Mouse (Mus musculus) activated CD4-positive, CD25-positive, alpha-beta regulatory T cell, adult 4 months (primary cell): ENCODE data around the gene Mrps12. TPM values are rescaled to one million over a fixed set of nuclear protein-coding genes. Genes with fewer than 3 reads are reported as not detected.

Experiments used
- ATAC-seq: one replicate; pipeline ENCODE4 v1.8.0; 2017
- polyA plus RNA-seq, 2 experiments: library from polyadenylated mRNA; unstranded; fragments of 100-300 nt; shearing (Covaris generic); gene quantifications; one replicate each; pipeline ENCODE4 v1.2.1; 2017

Mrps12 gene
- 10 to 100 TPM; 71.9 to 75.7 TPM for polyA plus RNA-seq

DNA sequence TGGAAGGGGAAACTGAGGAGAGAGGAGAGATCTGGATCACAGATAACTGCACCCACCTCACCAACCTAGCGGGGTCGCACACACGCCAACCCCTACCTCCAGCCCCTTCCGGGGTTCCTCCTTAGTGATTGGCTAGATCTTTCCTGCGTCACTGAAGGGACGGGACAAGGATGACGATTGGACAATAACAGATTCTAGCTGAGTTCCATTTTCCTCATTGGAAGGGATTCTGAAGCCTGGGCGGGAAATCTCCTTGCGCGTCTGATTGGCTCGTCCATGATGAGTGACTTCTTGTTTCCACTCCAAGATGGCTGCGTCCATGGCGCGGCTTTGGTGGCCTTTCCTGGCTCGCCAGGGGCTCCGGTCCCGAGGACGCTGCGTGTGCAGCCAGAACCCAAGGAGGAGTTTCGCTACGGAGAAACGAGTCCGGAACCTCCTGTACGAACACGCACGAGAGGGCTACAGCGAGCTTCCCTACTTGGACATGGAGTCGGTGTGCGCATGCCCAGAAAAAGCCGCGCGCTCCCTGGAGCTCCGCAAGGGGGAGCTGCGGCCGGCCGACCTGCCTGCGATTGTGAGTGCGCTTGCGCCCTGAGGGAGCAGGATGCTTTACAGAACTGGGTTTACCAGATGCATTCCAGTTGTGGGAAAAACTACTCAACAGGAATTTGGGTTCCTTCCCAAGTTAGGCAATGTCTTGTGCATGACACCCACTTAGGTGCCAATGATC, at the start of gene Mrps12, which contains the start of gene Sars2:
Gene Mrps12 (minus strand): TSS at position 112 of the 730 bp plus-strand sequence.
Gene Sars2 (plus strand): TSS at position 284 of the 730 bp plus-strand sequence.
- peak; percentile 97 for ATAC-seq

DNA sequence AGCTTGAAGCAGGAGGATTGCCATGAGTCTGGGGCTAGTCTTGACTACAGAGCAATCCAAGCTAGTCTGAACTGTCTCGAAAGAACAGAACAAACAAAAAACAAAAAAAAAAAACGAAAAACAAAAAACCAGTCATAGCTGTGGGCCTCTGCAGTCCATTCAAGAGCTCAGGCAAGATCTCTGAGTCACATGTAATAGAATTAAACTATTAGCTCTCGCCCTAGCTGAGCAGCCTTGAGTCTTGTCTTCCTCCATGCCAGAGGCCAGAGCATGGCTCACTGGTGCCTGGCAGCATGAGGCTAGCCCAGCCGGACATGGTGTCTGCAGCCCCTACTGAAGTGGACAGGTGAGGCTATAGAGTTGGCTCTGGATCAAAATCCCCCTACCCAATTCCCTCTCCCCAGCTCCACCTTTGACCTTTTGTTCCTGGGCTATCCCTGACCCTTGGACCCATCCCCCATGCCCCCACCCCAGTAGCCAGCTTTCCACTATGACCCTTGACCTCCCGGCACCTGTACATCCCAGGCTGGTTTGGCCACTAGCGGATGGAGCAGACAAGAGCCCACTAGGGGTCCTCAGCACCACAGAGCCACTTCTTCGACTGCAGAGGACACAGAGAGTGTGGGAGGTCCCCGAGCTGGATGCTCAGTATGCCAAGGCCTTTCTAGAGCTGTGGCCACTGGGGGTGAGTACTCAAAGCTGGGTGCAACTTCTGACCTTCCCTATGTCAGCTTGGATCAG, 48.6 kb upstream of the Mrps12 start:
- no peak for ATAC-seq

DNA sequence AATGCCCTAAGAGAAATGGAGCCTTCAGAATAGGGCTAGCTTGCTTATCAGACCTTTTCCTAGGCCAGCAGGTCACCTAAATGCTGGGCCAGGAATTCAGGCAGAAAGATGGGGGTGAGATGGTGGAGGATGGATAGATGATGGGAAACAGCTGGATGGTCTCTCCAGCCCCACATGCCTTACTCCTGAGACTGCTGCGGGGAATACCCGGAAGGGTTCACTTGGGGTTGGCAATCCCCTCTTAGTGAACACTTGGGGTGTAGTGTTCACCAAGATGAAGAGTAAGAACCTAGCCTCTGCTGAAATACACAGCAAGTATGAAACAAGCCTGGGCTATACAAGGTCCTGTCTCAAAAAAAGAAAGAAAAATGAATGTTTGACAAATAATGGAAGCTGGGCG, 47.6 kb upstream of the Mrps12 start:
- no peak for ATAC-seq

DNA sequence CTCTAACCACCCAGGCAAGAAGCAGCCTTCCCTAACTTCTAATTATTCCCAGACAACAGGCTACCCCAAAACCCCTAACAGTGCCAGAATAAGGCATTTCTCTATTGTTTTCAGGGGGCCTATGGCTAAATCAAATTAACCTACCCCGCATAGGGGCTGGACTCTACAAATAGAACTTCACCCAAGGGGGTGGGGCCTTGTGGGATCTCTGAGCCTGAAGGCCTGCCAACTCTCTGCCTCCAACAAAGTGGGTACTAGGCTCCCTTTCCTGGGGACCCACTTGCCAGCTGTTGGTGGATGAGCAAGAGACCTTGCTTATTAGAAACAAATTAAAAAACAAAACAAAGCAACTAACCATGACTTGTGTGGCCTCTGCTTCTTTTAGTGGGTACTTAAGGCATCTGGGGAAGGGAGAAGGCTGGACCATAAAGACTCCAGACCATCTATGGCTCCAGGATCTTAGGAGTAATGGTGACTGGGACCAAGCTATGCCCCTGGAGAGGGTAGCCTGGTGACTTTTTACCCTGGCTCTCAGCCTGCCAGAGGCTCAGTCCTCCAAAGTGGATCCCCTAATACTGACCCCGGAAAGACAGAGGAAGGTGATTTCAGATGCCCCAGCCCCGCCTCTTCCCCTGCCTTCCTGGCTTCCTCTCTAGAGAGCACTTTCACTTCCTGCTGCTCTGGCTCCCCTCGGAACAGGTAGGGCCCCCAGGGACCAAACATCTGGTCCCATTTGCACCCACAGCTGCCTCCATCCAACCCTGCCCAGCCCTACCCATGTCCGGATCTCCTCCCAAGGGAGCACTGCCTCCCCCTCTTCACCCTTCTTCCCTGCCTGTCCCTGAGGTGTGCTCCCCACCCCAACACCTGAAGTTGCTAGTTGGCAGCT, 46.9 kb upstream of the Mrps12 start, which contains the start of gene Rinl:
Gene Rinl (plus strand): TSS at position 663 of the 889 bp plus-strand sequence.
- peak; percentile 71 for ATAC-seq

DNA sequence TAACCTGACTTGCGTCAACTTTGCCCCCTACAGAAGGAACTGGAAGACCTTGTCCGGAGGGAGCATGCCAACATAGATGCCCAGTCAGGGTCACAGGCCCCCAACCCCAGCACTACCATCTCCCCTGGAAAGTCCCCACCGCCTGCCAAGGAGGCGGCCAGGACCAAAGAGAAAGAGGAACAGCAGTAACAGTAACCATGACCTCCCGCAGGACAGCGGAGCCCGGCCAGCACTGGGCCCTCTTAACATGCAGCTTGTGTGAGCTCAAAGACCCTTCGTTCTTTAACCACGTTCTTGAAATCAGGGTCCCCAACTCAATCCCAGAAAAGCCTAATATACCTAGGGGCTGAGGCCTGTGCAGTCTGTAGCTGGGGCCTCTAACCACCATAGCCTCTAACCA, 46.3 kb upstream of the Mrps12 start:
- ATAC-seq: no peak

DNA sequence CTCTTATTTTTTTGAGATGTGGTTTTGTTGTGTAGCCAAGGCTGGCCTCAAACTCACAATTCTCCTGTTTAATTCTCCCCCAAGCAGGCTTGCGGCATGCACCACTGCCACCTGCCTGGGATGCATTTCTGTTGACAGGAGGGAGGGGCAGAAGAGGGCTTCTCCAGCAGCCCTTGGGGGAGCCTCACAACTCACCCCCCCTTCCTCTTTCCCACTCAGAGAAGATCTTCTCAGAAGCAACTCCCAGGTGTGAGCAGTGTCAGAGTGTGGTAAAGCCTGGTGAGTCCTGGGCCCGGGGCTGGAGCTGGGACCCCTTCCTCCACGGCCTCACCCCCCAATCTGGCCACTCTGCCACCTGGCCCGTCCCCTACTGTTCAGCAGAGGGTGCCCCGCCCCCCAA, 43.5 kb upstream of the Mrps12 start:
- ATAC-seq: no peak

DNA sequence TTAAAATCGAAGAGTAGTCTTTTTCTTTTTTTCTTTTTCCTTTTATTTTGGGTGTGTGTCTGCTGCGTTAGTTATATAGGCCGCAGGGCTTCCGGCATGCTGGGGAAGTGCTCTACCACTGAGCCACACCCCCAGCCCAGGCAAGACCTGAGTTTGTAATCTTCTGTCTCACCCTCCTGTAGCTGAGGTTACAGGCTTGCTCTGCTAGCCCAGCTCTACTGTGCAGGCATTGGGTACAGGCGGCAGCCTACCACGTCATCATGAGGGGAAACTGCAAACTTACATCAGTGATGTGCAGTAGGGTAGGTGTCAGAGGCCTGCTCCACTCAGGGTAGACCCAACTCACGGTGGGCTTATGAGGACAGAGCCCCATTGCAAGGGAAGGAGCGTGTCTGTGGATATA, 39.6 kb upstream of the Mrps12 start:
- ATAC-seq: peak; percentile 92

DNA sequence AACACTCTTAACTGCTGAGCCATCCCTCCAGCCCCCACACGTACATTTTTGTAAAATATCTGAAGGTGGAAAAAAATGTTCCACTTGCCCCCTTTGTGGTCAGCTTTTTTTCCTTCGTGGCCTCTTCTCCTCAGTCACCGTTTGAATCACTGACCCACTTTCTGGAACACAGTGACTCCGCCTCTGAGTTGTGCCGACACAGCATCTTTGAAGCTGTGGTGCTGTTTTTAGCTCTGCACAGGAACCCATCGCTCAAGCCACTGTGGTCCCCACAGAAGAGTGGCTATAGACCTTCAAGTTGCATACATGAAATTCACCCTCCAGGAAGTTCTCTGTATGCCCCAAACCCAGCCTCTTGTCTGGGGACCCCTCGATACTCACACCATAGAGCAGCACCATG, 39.2 kb upstream of the Mrps12 start:
- ATAC-seq: peak; percentile 55

DNA sequence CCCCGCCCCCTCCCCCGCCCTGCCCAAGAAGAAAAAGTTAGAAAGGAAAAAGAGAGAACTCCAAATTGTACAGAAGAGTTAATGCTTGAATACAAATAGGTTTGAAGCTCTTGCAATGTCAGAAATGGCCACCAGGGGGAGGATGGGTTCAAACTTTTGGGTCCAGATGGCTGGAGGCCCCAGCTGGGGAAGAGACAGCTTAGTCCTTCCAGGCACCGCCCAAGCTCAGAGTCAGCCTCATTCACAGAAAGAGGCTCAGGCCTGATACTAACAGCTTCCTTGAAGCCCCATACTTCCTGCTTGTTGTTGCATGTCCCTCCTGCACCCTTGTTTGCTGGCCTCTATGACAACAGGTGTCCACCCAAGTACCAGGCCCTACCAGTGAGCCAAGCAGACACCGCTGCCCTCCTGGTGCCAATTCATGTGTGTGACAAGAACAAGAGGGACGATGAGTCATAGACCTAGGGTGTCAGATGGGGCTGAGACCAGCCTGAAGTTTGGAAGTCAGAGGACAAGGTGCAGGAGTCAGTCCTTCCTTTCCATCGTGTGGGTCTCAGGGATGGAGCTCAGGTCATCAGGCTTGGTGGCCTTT, 38.5 kb upstream of the Mrps12 start:
- peak; percentile 21 for ATAC-seq

DNA sequence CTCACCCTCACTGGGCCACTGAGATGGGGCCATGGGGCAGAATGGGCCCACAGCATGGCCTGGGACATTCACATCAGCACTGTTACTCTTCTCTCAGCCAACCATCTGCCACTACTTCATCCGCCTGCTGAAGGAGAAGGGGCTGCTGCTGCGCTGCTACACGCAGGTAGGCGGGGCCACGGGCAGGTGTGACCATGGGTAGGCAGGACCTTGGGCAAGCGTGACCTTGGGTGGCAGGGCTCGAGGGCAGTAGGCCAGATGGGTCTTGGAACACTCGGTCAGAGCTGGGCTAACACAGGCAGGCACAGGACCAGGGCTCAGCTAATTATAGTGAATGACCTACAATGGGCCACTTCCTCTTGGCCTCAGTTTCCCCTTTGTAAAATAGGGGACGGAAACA, 37.2 kb upstream of the Mrps12 start:
- ATAC-seq: no peak

DNA sequence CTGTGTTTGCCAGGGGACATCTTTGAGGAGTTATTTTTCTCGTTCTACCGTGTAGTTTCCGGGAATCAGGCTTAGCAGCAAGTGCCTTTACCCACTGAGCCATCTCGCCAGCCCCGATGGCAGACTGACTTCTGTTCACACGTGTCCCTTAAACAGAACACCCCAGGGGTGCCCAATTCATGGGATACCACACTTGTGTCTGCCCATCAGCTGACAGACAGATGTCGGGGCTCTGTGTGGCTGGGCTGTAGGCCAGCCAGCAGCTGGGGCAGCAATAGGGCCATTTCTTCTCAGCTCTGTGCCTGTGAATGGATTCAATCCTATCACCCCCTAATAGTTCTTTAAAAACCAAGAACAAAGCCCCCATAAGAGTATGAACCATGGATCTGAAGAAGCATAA, 33.5 kb upstream of the Mrps12 start:
- ATAC-seq: no peak

DNA sequence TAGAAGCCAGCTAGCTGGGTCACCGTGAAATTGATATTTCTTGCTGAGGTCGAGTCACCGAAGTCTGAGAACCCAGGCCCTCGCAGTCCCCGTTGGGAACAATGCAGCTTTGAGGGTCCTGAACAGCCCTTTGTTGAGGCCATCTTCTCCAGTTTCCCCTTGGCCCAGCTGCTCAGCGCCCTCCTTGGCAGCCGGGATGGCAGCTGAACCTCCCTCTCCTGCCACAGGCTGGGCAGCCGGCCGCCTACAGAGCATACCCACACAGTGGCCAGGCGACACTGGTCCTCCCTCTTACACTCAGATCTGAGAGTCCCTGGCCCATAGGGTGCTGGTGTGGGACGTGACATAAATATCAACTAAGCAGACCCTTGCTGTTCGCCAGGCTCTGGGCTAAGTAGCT, 32.5 kb upstream of the Mrps12 start:
- no peak for ATAC-seq

DNA sequence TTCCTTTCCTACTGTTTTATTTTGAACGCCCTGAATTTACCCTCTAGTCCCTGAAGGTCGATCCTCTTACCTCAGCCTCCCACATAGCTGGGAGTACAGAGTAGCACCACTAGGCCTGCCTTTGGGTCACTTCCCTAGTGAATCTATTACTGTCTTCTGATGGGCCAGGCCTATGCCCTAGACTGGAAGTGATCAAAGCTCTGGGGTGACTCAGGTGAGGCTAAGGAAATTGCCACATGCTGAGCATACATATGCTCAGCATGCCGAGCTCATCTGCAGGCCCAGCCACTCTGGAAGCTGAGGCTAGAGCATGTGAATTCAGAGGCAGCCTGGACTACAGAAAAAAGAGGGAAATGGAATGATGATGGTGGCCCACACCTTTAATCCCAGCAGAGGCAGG, 31.5 kb upstream of the Mrps12 start:
- ATAC-seq: no peak

DNA sequence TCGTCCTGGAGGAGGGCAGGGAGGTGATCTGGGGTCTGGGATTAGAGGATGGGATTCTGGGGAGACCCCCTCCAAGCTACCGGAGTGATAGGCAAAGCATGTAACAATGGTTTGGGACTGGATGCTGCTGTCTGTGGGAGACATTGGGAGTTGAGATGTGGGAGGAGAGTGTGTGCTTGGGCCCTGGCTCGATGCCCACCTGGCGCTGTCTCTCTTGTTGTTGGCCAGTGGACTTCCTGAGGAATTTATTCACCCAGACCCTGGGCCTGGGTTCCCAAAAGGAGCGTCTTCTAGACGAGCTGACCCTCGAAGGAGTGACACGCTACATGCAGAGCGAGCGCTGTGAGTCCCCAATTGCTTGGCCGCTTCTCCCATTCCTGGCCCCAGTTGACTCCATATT, 30.2 kb upstream of the Mrps12 start:
- ATAC-seq: no peak

DNA sequence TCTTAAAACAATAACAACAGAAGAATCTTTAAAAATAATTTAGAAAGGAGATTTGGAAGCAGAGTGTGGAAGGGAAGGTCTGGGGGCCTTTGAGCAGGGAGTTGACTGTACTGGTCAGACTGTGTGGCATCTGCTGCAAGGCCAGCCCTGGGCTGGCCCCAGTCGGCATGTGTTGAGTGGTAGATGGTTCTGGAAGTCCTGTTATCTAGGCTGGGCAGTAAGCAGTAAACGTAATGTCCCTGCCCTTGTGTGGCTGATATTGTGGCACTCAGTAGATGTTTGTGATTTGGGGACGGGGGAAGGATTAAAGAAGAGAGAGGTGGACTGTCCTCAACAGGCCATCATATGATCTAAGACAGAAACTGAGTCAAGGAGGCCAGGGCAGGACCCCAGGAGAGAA, 28.7 kb upstream of the Mrps12 start:
- ATAC-seq: no peak

DNA sequence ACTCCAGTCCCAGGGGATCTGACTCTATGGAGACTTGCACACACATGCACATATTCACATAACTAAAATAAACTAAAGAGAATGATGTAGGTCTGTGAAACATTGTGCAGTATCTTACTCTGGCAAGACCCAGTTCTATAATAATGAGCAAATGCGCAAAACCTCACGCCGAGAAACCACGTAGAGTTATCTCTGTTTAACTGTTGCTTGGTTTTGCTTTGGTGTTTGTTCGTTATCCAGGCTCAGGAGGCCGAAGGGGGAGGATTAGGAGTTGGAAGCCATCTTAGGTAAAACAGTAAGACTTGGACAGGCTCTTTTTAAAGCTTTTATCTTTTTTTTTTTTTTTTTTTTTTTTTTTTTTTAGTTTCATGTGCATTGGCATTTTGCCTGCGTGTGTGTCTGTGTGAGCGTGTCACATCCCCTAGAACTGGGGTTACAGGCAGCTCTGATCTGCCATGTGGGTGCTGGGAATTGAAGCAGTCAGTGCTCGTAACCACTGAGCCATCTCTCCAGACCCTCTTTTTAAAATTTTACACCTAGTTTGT, 27.9 kb upstream of the Mrps12 start:
- no peak for ATAC-seq

DNA sequence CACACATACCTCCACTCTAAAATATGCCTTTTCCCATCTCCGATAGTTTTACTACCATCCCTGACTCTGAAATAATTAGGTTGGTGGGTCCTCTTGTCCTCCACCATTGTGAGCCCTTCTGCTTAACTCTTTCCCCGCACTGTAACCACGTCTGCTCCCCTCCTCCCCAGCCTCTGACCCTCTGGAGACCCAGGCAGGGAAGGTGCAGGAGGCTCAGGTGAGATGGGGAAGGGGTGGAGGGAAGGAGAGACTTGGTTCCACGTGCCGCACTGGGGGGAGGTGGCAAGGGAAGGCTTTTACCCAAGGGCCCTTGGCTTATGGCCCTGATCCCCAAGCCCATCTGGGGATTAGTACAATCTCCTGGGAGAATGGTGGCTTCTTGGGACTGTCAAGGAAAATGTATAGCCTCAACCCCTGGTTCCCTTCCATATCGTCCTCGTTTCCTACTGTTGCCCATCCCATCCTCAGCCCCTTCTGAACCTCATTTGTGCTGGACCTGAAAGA, 25.9 kb upstream of the Mrps12 start, which contains the start of gene Nfkbib:
Gene Nfkbib (minus strand): TSS at position 51 of the 504 bp plus-strand sequence.
- no peak for ATAC-seq

DNA sequence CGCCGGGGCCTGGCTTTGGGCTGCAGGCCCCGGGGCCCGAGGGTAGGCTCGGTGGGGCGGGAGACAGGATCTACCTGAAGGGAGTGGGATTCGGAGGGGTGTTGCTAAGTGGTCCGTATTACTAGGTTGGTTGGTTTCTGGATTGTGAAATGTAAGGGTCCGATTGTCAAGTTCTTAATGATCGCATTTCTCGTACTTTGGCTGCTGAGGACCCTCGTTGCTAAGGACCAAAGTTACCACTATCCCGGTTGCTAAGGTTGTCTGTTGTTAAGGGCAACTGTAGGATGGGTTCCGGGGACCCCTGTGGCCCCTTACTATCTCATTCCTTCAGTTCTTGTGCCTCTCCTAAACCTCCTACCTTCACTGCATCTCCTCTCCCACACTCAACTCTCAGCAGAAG, 25.3 kb upstream of the Mrps12 start:
- no peak for ATAC-seq

DNA sequence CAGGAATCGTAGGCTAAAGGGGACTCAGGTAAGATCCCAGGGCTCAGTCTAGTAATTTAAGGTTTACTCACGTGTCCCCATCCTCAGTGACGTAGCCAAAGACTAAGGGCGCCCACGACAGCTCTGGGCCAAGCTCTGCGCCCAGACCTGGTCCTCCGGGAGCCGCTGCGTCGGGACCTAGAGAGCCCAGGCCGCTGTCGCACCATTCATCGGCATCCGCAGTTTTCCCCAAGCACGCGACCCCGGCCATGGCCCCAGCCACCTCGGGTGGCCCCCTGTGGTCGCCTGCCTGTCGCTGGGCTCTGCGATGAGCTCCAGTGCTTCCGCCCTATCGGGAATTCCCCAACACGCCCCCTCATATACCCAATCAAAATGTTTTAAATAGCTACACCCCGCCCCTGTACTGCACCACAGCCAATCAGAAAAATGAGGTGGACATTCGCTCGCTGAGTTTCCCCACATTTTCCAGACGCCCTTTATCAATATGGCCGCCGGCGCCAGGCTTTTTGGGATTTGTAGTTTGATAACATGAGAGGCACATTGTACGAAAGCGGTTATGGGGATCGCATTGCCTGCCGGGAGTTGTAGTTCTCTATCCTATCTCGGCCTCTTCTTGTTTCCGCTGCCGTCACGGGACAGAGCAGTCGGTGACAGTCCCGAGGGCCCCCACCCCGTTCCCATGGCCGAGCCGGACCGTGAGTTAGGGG, 24.7 kb upstream of the Mrps12 start, which contains the start of gene Sirt2:
Gene Sirt2 (plus strand): TSS at position 563 of the 707 bp plus-strand sequence.
- ATAC-seq: peak; percentile 96

DNA sequence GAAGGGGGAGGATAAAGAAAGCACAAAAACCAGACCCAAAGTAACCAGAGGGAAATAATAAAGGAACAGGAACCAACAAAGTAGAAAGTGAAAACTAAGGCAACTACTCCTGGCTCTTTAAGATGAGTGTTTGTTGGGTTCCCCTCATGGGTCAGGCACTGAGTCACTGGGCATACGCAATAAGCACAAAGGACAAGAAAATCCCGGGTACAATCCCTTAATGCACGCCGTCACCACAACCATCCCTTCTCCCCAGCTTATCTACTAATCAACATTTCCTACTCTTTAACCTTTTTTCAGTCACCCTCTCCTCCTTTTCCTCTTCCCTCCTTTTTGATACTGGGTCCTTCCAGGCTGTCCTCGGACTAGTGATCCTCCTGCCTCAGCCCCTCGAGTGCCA, 23.6 kb upstream of the Mrps12 start:
- ATAC-seq: no peak

DNA sequence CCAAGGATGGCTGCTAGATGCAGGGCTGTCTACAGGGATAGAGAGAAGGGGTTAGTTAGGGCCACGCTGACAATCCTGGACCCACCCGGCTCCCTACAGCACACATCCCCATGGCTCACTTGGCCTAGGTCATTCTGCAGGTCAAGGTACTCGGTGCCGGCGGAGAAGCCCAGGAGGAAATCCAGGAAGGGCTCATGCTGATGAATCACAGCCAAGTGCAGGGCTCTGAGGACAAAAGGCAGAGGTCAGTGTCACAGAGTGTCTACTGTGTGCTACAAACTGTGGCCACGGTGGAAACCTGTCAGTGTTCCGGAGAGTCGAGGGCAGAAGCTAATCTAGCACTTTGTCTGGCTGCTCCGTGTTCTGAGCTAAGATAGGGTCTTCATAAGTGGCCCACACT, 20.3 kb upstream of the Mrps12 start:
- ATAC-seq: no peak
